Mouse (Mus musculus) heart, embryonic 13.5 days (tissue): ENCODE results near the gene Wnt1. TPM values are rescaled to one million over a fixed set of nuclear protein-coding genes. Genes with fewer than 3 reads are reported as not detected.
"Not testable (repeated sequence)": the region's sequence is repeated elsewhere in the genome, so short reads cannot be mapped to it uniquely, and the experiment has no call there.

Source experiments
- ATAC-seq: fragments of 200-750 bp; cut with Nextera tagmentation; 2 replicates; pipeline ENCODE4 v1.8.0; 2017; ENCODE audit warnings: moderate TSS enrichment; ENCODE audit not compliant: insufficient number of reproducible peaks, low FRiP score, low TSS enrichment; ENCODE audit errors: extremely low read depth
- H3K27ac ChIP-seq: fragments of 300-500 bp; sonication (generic); replicated peaks from 2 replicates; pipeline ENCODE4 v1.5.1; 2015; ENCODE audit warnings: moderate library complexity, mild to moderate bottlenecking, inconsistent platforms
- H3K27me3 ChIP-seq: fragments of 300-500 bp; sonication (generic); replicated peaks from 2 replicates; pipeline ENCODE4 v1.6.1; 2015; ENCODE audit warnings: mild to moderate bottlenecking, inconsistent platforms
- H3K36me3 ChIP-seq: fragments of 300-500 bp; sonication (generic); 2 replicates; pipeline ENCODE4 v1.6.1; 2015; ENCODE audit warnings: mild to moderate bottlenecking, inconsistent platforms
- H3K4me1 ChIP-seq: fragments of 300-500 bp; sonication (generic); 2 replicates; pipeline ENCODE4 v1.6.1; 2015; ENCODE audit warnings: inconsistent platforms
- H3K4me2 ChIP-seq: fragments of 300-500 bp; sonication (generic); 2 replicates; pipeline ENCODE4 v1.6.1; 2015; ENCODE audit warnings: inconsistent platforms, mild to moderate bottlenecking, moderate library complexity
- H3K4me3 ChIP-seq: fragments of 300-500 bp; sonication (generic); 2 replicates; pipeline ENCODE4 v1.5.1; 2015; ENCODE audit warnings: moderate library complexity, mild to moderate bottlenecking, inconsistent platforms
- H3K9ac ChIP-seq: fragments of 300-500 bp; sonication (generic); 2 replicates; pipeline ENCODE4 v1.6.1; 2015; ENCODE audit warnings: inconsistent platforms, mild to moderate bottlenecking, moderate library complexity
- H3K9me3 ChIP-seq: fragments of 300-500 bp; sonication (generic); 2 replicates; pipeline ENCODE4 v1.6.1; 2016; ENCODE audit warnings: inconsistent platforms
- WGBS: fragments of 180-500 bp; shearing (Covaris S2); methylation state at CpG from one replicate; pipeline ENCODE4 v1.1.7; 2015; ENCODE audit warnings: mixed read lengths; 5-methylcytosine and 5-hydroxymethylcytosine counted together
- polyA plus RNA-seq: library from polyadenylated mRNA; unstranded; fragments of >200 nt; fragmentation: Nextera tagmentation; extraction: Ambion mirVana; gene quantifications from 2 replicates; pipeline ENCODE4 v1.2.1, GENCODE M21; 2015

The Wnt1 gene
- polyA plus RNA-seq = not detected in 2 replicates

- peak within 1 kb of the TSS; percentile 63 for H3K4me2 ChIP-seq
- H3K27me3 ChIP-seq = peaks cover 97% of the 10 kb centered on the region
- H3K27ac ChIP-seq = no peak within 1 kb of the TSS
- WGBS = 3% methylated on average over 51 of the region's 51 CpGs
- ATAC-seq = peak; percentile 31; the same call in 1 of the 2 replicates
- H3K36me3 ChIP-seq = no peaks in the 10 kb centered on the region
- no peak within 1 kb of the TSS for H3K9ac ChIP-seq
- H3K4me1 ChIP-seq = peaks cover 39% of the 10 kb centered on the region
- H3K9me3 ChIP-seq = 0 out of 2 replicates have a peak, but pooled peaks cover 5% of the 10 kb centered on the region
- H3K4me3 ChIP-seq = peak within 1 kb of the TSS; percentile 42
Measured at GRCm38 (mm10) chr15:98789661-98790535, at the start of gene Wnt1. Gene Wnt1 (plus strand): TSS chr15:98789857.

- H3K36me3 ChIP-seq = peaks cover 81% of the 10 kb centered on the region
Measured at GRCm38 (mm10) chr15:98740219-98740618, 49.4 kb upstream of the Wnt1 start.

GRCm38 (mm10) chr15:98742766-98743428, 46.8 kb upstream of the Wnt1 start:
- no peaks in the 10 kb centered on the region for H3K27me3 ChIP-seq
- H3K4me2 ChIP-seq = no peak overlapping the region
- ATAC-seq = no peak
- H3K4me3 ChIP-seq = no peak overlapping the region
- WGBS = 73% methylated on average over 8 of the region's 8 CpGs
- H3K27ac ChIP-seq = no peak overlapping the region
- peaks cover 33% of the 10 kb centered on the region for H3K4me1 ChIP-seq
- no peak overlapping the region for H3K9ac ChIP-seq
- H3K36me3 ChIP-seq = peaks cover 59% of the 10 kb centered on the region
- H3K9me3 ChIP-seq = no peaks in the 10 kb centered on the region

More at GRCm38 (mm10) chr15:98740219-98740618, 49.4 kb upstream of the Wnt1 start:
- H3K27ac ChIP-seq = no peak overlapping the region
- no peak overlapping the region for H3K4me3 ChIP-seq
- WGBS = 88% methylated on average over 8 of the region's 8 CpGs
- no peaks in the 10 kb centered on the region for H3K9me3 ChIP-seq
- peaks cover 9% of the 10 kb centered on the region for H3K4me1 ChIP-seq
- H3K27me3 ChIP-seq = no peaks in the 10 kb centered on the region
- no peak overlapping the region for H3K9ac ChIP-seq
- ATAC-seq = no peak
- no peak overlapping the region for H3K4me2 ChIP-seq

- peaks cover 33% of the 10 kb centered on the region for H3K4me1 ChIP-seq
- not testable (repeated sequence) for H3K4me3 ChIP-seq, H3K27ac ChIP-seq, H3K4me2 ChIP-seq, ATAC-seq, H3K27me3 ChIP-seq, H3K9ac ChIP-seq, H3K9me3 ChIP-seq
- 77% methylated on average over 3 of the region's 3 CpGs for WGBS
- H3K36me3 ChIP-seq = peaks cover 51% of the 10 kb centered on the region
Measured at GRCm38 (mm10) chr15:98743863-98744262, 45.8 kb upstream of the Wnt1 start.

- no peaks in the 10 kb centered on the region for H3K9me3 ChIP-seq
- no peak overlapping the region for H3K27ac ChIP-seq
- no peak for ATAC-seq
- WGBS = 62% methylated on average over 10 of the region's 10 CpGs
- no peak overlapping the region for H3K4me3 ChIP-seq
- peaks cover 38% of the 10 kb centered on the region for H3K36me3 ChIP-seq
- no peaks in the 10 kb centered on the region for H3K27me3 ChIP-seq
- H3K4me1 ChIP-seq = peaks cover 33% of the 10 kb centered on the region
- H3K4me2 ChIP-seq = no peak overlapping the region
- 0 out of 2 replicates have a peak overlapping the region, but pooled peaks have one; percentile 10 for H3K9ac ChIP-seq
Measured at GRCm38 (mm10) chr15:98746344-98746965, 43.2 kb upstream of the Wnt1 start.

- 0 out of 2 replicates have a peak overlapping the region, but pooled peaks have one; percentile 10 for H3K9ac ChIP-seq
- no peak overlapping the region for H3K4me3 ChIP-seq
- peaks cover 30% of the 10 kb centered on the region for H3K36me3 ChIP-seq
- H3K4me1 ChIP-seq = peaks cover 33% of the 10 kb centered on the region
- WGBS = 78% methylated on average over 6 of the region's 6 CpGs
- no peaks in the 10 kb centered on the region for H3K9me3 ChIP-seq
- no peaks in the 10 kb centered on the region for H3K27me3 ChIP-seq
- H3K27ac ChIP-seq = no peak overlapping the region
- no peak for ATAC-seq
- H3K4me2 ChIP-seq = no peak overlapping the region
Measured at GRCm38 (mm10) chr15:98747296-98747695, 42.4 kb upstream of the Wnt1 start.

- ATAC-seq = no peak
- Histone ChIP-seq H3K9me3 (no peaks in the 10 kb centered on the region), H3K27me3 (no peaks in the 10 kb centered on the region), H3K4me2 (no peak overlapping the region), H3K27ac (no peak overlapping the region), H3K9ac (no peak overlapping the region), H3K36me3 (peaks cover 15% of the 10 kb centered on the region), H3K4me3 (no peak overlapping the region), H3K4me1 (peaks cover 39% of the 10 kb centered on the region)
- WGBS = 93% methylated on average over 2 of the region's 2 CpGs
Measured at GRCm38 (mm10) chr15:98749093-98749492, 40.6 kb upstream of the Wnt1 start.

GRCm38 (mm10) chr15:98753021-98753423, 36.6 kb upstream of the Wnt1 start:
- H3K27me3 ChIP-seq = no peaks in the 10 kb centered on the region
- H3K36me3 ChIP-seq = peaks cover 25% of the 10 kb centered on the region
- 58% methylated on average over 8 of the region's 8 CpGs for WGBS
- no peaks in the 10 kb centered on the region for H3K9me3 ChIP-seq
- no peak overlapping the region for H3K27ac ChIP-seq
- no peak overlapping the region for H3K4me2 ChIP-seq
- H3K9ac ChIP-seq = no peak overlapping the region
- H3K4me3 ChIP-seq = no peak overlapping the region
- H3K4me1 ChIP-seq = peaks cover 21% of the 10 kb centered on the region; the same call in 1 of the 2 replicates
- ATAC-seq = no peak

GRCm38 (mm10) chr15:98754125-98754524, 35.5 kb upstream of the Wnt1 start:
- H3K27me3 ChIP-seq = no peaks in the 10 kb centered on the region
- WGBS = 78% methylated on average over 2 of the region's 2 CpGs
- H3K9me3 ChIP-seq = no peaks in the 10 kb centered on the region
- H3K36me3 ChIP-seq = peaks cover 35% of the 10 kb centered on the region
- no peak overlapping the region for H3K4me3 ChIP-seq
- H3K4me1 ChIP-seq = peaks cover 21% of the 10 kb centered on the region; the same call in 1 of the 2 replicates
- H3K9ac ChIP-seq = 0 out of 2 replicates have a peak overlapping the region, but pooled peaks have one; percentile 21
- H3K27ac ChIP-seq = no peak overlapping the region
- no peak overlapping the region for H3K4me2 ChIP-seq
- ATAC-seq = no peak

- H3K27me3 ChIP-seq = peaks cover 21% of the 10 kb centered on the region
- peaks cover 31% of the 10 kb centered on the region for H3K36me3 ChIP-seq
- H3K4me2 ChIP-seq = peak overlapping the region; percentile 88
- WGBS = under 1% methylated on average over 22 of the region's 24 CpGs
- H3K9me3 ChIP-seq = no peaks in the 10 kb centered on the region
- H3K4me3 ChIP-seq = peak overlapping the region; percentile 99
- H3K27ac ChIP-seq = peak overlapping the region; percentile 84
- ATAC-seq = peak; percentile 51; the same call in 1 of the 2 replicates
- peaks cover 18% of the 10 kb centered on the region for H3K4me1 ChIP-seq
- peak overlapping the region; percentile 98 for H3K9ac ChIP-seq
Measured at GRCm38 (mm10) chr15:98762201-98762621, 27.4 kb upstream of the Wnt1 start.
